Mouse (Mus musculus) CH12.LX (cell line): ENCODE data around the gene Tmco1. TPM values are rescaled to one million over a fixed set of nuclear protein-coding genes. Genes with fewer than 3 reads are reported as not detected.
A peak's percentile ranks its signal among the peaks of the same experiment; 100 is the strongest.

Source experiments
- DNase-seq: peaks from one replicate; pipeline ENCODE4 v3.0.0-alpha.2; 2013; ENCODE audit errors: extremely low read depth
- H3K27ac ChIP-seq: 2 replicates; pipeline ENCODE4 v1.5.1; 2012; ENCODE audit warnings: low read depth, mild to moderate bottlenecking, control low read depth, moderate library complexity; ENCODE audit not compliant: insufficient read depth
- H3K27me3 ChIP-seq: replicated peaks from 2 replicates; pipeline ENCODE3; 2012; ENCODE audit warnings: inconsistent platforms
- H3K36me3 ChIP-seq, 2 experiments: replicated peaks in 1 of 2; 2 replicates each; pipeline versions ENCODE3 to v1.6.1; 2012; ENCODE audit warnings: inconsistent platforms in 1 of 2, low read length in 1 of 2, mild to moderate bottlenecking in 1 of 2, mixed read lengths in 1 of 2, moderate library complexity in 1 of 2; ENCODE audit not compliant: control insufficient read depth in 1 of 2, insufficient read depth in 1 of 2
- H3K4me1 ChIP-seq, 2 experiments: 2 replicates each; pipeline ENCODE4 v1.6.1; 2012; ENCODE audit warnings: inconsistent platforms in 1 of 2, moderate library complexity in 1 of 2; ENCODE audit not compliant: insufficient read depth in 2 of 2, control insufficient read depth in 1 of 2
- H3K4me2 ChIP-seq: 2 replicates; pipeline ENCODE4 v1.6.1; 2012; ENCODE audit warnings: low read depth, mild to moderate bottlenecking, control low read depth; ENCODE audit not compliant: poor library complexity, insufficient read depth, severe bottlenecking
- H3K4me3 ChIP-seq, 3 experiments: fragments of 150-350 bp in 1 of 3; sonication (generic) in 1 of 3; replicated peaks in 1 of 3; 2 replicates each; pipeline versions ENCODE3 to v1.5.1; 2011 to 2012; ENCODE audit warnings: low read depth in 2 of 3, low read length in 2 of 3, mild to moderate bottlenecking in 2 of 3, moderate library complexity in 2 of 3, control low read depth in 1 of 3, improper control_type of control experiment in 1 of 3, inconsistent platforms in 1 of 3, mixed read lengths in 1 of 3; ENCODE audit not compliant: poor library complexity in 1 of 3
- H3K79me2 ChIP-seq: replicated peaks from 2 replicates; pipeline ENCODE4 v1.6.1; 2012; ENCODE audit warnings: mild to moderate bottlenecking, moderate library complexity; ENCODE audit not compliant: control insufficient read depth, poor library complexity, insufficient read depth, severe bottlenecking; ENCODE audit errors: extremely low read depth
- H3K9ac ChIP-seq: 2 replicates; pipeline ENCODE4 v1.6.1; 2012; ENCODE audit warnings: low read depth, mild to moderate bottlenecking, control low read depth, moderate library complexity; ENCODE audit not compliant: insufficient read depth
- H3K9me3 ChIP-seq: replicated peaks from 2 replicates; pipeline ENCODE3; 2012; ENCODE audit warnings: low read length, inconsistent platforms, mixed read lengths
- BHLHE40 ChIP-seq: IDR thresholded peaks from 2 replicates; pipeline ENCODE4 v1.6.1; 2011; ENCODE audit warnings: mild to moderate bottlenecking, low read depth, low read length, improper control_type of control experiment
- CHD2 ChIP-seq: IDR thresholded peaks from 2 replicates; pipeline ENCODE4 v1.6.1; 2011; ENCODE audit warnings: low read length, improper control_type of control experiment
- CTCF ChIP-seq, 2 experiments: IDR thresholded peaks in 1 of 2; conservative IDR thresholded peaks in 1 of 2; 2 replicates each; pipeline ENCODE4 v1.5.1; 2011 to 2012; ENCODE audit warnings: low read depth in 2 of 2, low read length in 2 of 2, improper control_type of control experiment in 1 of 2, inconsistent platforms in 1 of 2, mild to moderate bottlenecking in 1 of 2, moderate library complexity in 1 of 2
- E2F4 ChIP-seq: IDR thresholded peaks from 2 replicates; pipeline ENCODE4 v1.6.1; 2011; ENCODE audit warnings: low read depth, low read length, improper control_type of control experiment; ENCODE audit not compliant: insufficient replicate concordance
- EP300 ChIP-seq: IDR thresholded peaks from 2 replicates; pipeline ENCODE4 v1.6.1; 2011; ENCODE audit warnings: low read length, improper control_type of control experiment
- GABPA ChIP-seq: IDR thresholded peaks from 2 replicates; pipeline ENCODE4 v1.6.1; 2012; ENCODE audit warnings: low read depth, low read length, improper control_type of control experiment, inconsistent platforms; ENCODE audit not compliant: insufficient replicate concordance
- IRF4 ChIP-seq: IDR thresholded peaks from 2 replicates; pipeline ENCODE4 v1.6.1; 2014; ENCODE audit warnings: low read depth, mild to moderate bottlenecking, inconsistent platforms, low read length, improper control_type of control experiment
- JUND ChIP-seq: conservative IDR thresholded peaks from 2 replicates; pipeline ENCODE4 v1.6.1; 2011; ENCODE audit warnings: low read depth, low read length, improper control_type of control experiment
- KAT2A ChIP-seq: IDR thresholded peaks from 2 replicates; pipeline ENCODE4 v1.6.1; 2012; ENCODE audit warnings: low read length, improper control_type of control experiment, inconsistent platforms; ENCODE audit not compliant: insufficient replicate concordance
- MAFK ChIP-seq: IDR thresholded peaks from 2 replicates; pipeline ENCODE4 v1.6.1; 2011; ENCODE audit warnings: low read length, improper control_type of control experiment; ENCODE audit not compliant: insufficient replicate concordance
- MAX ChIP-seq: IDR thresholded peaks from 2 replicates; pipeline ENCODE4 v1.6.1; 2011; ENCODE audit warnings: low read length, improper control_type of control experiment
- MAZ ChIP-seq: IDR thresholded peaks from 2 replicates; pipeline ENCODE4 v1.6.1; 2012; ENCODE audit warnings: low read depth, mild to moderate bottlenecking, inconsistent platforms, low read length, improper control_type of control experiment, moderate library complexity
- MYC ChIP-seq: IDR thresholded peaks from 2 replicates; pipeline ENCODE4 v1.6.1; 2011; ENCODE audit warnings: low read depth, mild to moderate bottlenecking, improper control_type of control experiment, low read length
- NRF1 ChIP-seq: IDR thresholded peaks from 2 replicates; pipeline ENCODE4 v1.6.1; 2014; ENCODE audit warnings: low read depth, mild to moderate bottlenecking, inconsistent platforms, low read length, improper control_type of control experiment, moderate library complexity
- PAX5 ChIP-seq: IDR thresholded peaks from 2 replicates; pipeline ENCODE4 v1.6.1; 2012; ENCODE audit warnings: low read length, inconsistent platforms, mixed read lengths
- POLR2AphosphoS2 ChIP-seq: IDR thresholded peaks from 2 replicates; pipeline ENCODE4 v1.6.1; 2011; ENCODE audit warnings: low read depth, low read length, improper control_type of control experiment
- RAD21 ChIP-seq: IDR thresholded peaks from 2 replicates; pipeline ENCODE4 v1.6.1; 2011; ENCODE audit warnings: low read depth, mild to moderate bottlenecking, low read length, improper control_type of control experiment, moderate library complexity
- RCOR1 ChIP-seq: conservative IDR thresholded peaks from 2 replicates; pipeline ENCODE4 v1.6.1; 2012; ENCODE audit warnings: low read depth, mild to moderate bottlenecking, inconsistent platforms, low read length, improper control_type of control experiment
- SIN3A ChIP-seq: IDR thresholded peaks from 2 replicates; pipeline ENCODE4 v1.6.1; 2012; ENCODE audit warnings: low read length, improper control_type of control experiment, inconsistent platforms
- SMC3 ChIP-seq: IDR thresholded peaks from 2 replicates; pipeline ENCODE4 v1.6.1; 2011; ENCODE audit warnings: low read depth, low read length, improper control_type of control experiment
- TBP ChIP-seq: conservative IDR thresholded peaks from 2 replicates; pipeline ENCODE4 v1.6.1; 2011; ENCODE audit warnings: low read depth, low read length, improper control_type of control experiment
- TCF12 ChIP-seq: IDR thresholded peaks from 2 replicates; pipeline ENCODE4 v1.6.1; 2014; ENCODE audit warnings: low read depth, mild to moderate bottlenecking, inconsistent platforms, low read length, improper control_type of control experiment
- UBTF ChIP-seq: IDR thresholded peaks from 2 replicates; pipeline ENCODE4 v1.6.1; 2012; ENCODE audit warnings: low read depth, mild to moderate bottlenecking, inconsistent platforms, low read length, improper control_type of control experiment, moderate library complexity
- USF1 ChIP-seq: IDR thresholded peaks from 2 replicates; pipeline ENCODE4 v1.6.1; 2014; ENCODE audit warnings: low read depth, mild to moderate bottlenecking, inconsistent platforms, low read length, improper control_type of control experiment
- USF2 ChIP-seq: conservative IDR thresholded peaks from 2 replicates; pipeline ENCODE4 v1.6.1; 2011; ENCODE audit warnings: low read depth, low read length, improper control_type of control experiment
- dilution Hi-C: fragments of 300-500 bp; cut with MboI; formaldehyde crosslinking; loops from 2 replicates; pipeline ENCODE4 v1.14.3; 2020; ENCODE audit warnings: low sequenced_read_pairs; ENCODE audit not compliant: extremely low pct_unique_long_range_greater_than_20kb, extremely low pct_ligation_motif_present
- in situ Hi-C: fragments of 300-500 bp; cut with MboI; formaldehyde crosslinking; loops from 3 replicates; pipeline ENCODE4 v1.14.3; 2019; ENCODE audit warnings: low sequenced_read_pairs, low pct_ligation_motif_present, low pct_unique_long_range_greater_than_20kb, mixed read lengths
- polyA plus RNA-seq: library from polyadenylated mRNA; unstranded; fragments of >175 nt; gene quantifications from 2 replicates; pipeline ENCODE4 v1.2.1, GENCODE M21; 2012; ENCODE audit warnings: low read depth; ENCODE audit not compliant: insufficient read length
- total RNA-seq, 2 experiments: library from RNA; depleted of rRNA; stranded (reverse); fragments of 300-350 nt in 1 of 2; fragments of >200 nt in 1 of 2; gene quantifications; 2 replicates each; pipeline ENCODE4 v1.2.3; 2012 to 2014

Gene Tmco1
- total and polyA plus RNA-seq, 3 experiments, result 80.6 to 153 (median 127) TPM

- H3K4me2 ChIP-seq, result no peak overlapping the region
- H3K36me3 ChIP-seq, result peaks cover 2 to 5% of the 10 kb centered on the region in 2 experiments
- no peak overlapping the region for H3K4me3 ChIP-seq
- H3K79me2 ChIP-seq, result peaks cover 8% of the 10 kb centered on the region
- TF ChIP-seq USF2 (no peak), MAFK (peak; percentile 92), IRF4 (no peak), BHLHE40 (no peak), RAD21 (no peak)
- H3K27me3 ChIP-seq, result no peaks in the 10 kb centered on the region
- no peaks in the 10 kb centered on the region for H3K9me3 ChIP-seq
- no peak overlapping the region for H3K9ac ChIP-seq
- no peak for DNase-seq
- no peak overlapping the region for H3K27ac ChIP-seq
- peaks cover 0 to 28% of the 10 kb centered on the region in 2 experiments; a peak in 2 of 4 replicates for H3K4me1 ChIP-seq
- in situ Hi-C loops (no loop called here), dilution Hi-C loops (no loop called here)
Measured at GRCm38 (mm10) chr1:167305501-167306137, 2.6 kb upstream of the Tmco1 start.

GRCm38 (mm10) chr1:167306451-167307240, 1.5 kb upstream of the Tmco1 start:
- H3K4me2 ChIP-seq, result peak overlapping the region; percentile 26; the same call in 1 of the 2 replicates
- no peak overlapping the region; the same call in 1 of the 2 replicates for H3K9ac ChIP-seq
- H3K4me1 ChIP-seq, result peaks cover 0 to 30% of the 10 kb centered on the region in 2 experiments; a peak in 2 of 4 replicates
- peak; percentile 78 for DNase-seq
- peaks cover 8% of the 10 kb centered on the region for H3K79me2 ChIP-seq
- dilution Hi-C loops (no loop called here), in situ Hi-C loops (no loop called here)
- no peak overlapping the region for H3K4me3 ChIP-seq
- peaks cover 3 to 9% of the 10 kb centered on the region in 2 experiments for H3K36me3 ChIP-seq
- H3K27ac ChIP-seq, result no peak overlapping the region
- no peaks in the 10 kb centered on the region for H3K9me3 ChIP-seq
- H3K27me3 ChIP-seq, result no peaks in the 10 kb centered on the region
- TF ChIP-seq MAFK (peak; percentile 20; the same call in 1 of the 2 replicates), UBTF (no peak), KAT2A (0 out of 2 replicates have a peak, but pooled peaks have one; percentile 25), SMC3 (peak; percentile 65), SIN3A (no peak), JUND (no peak), MAZ (no peak), GABPA (no peak), RAD21 (peak; percentile 37), CTCF (conservative IDR thresholded peaks at IDR 0.05 in 1 of 2, IDR thresholded peaks at IDR 0.05 in 1 of 2; ENCODE audit: low read depth in 2 of 2, low read length in 2 of 2) (peak in 1 of 2 experiments; percentile 77; a peak in 3 of 4 replicates), USF1 (no peak), BHLHE40 (0 out of 2 replicates have a peak, but pooled peaks have one; percentile 31), MAX (peak; percentile 13; the same call in 1 of the 2 replicates), EP300 (peak; percentile 13; the same call in 1 of the 2 replicates), NRF1 (no peak), TCF12 (no peak), IRF4 (peak; percentile 10; the same call in 1 of the 2 replicates), PAX5 (no peak), TBP (no peak), USF2 (no peak), E2F4 (no peak), POLR2AphosphoS2 (no peak), RCOR1 (0 out of 2 replicates have a peak, but pooled peaks have one; percentile 16), CHD2 (no peak), MYC (peak; percentile 75; the same call in 1 of the 2 replicates)
